Mouse (Mus musculus) testis, adult 2 months (tissue): ENCODE results near the gene Pth1r.

Experiments
- CTCF ChIP-seq: fragments of 200-500 bp; IDR thresholded peaks from 2 replicates; pipeline ENCODE4 v1.5.1; 2012; ENCODE audit warnings: low read depth, mild to moderate bottlenecking, inconsistent platforms, low read length, moderate library complexity; ENCODE audit not compliant: control insufficient read depth, insufficient read depth, insufficient replicate concordance
- POLR2A ChIP-seq: fragments of 200-500 bp; IDR thresholded peaks from 2 replicates; pipeline ENCODE4 v1.6.1; 2012; ENCODE audit warnings: low read depth, mild to moderate bottlenecking, inconsistent platforms, low read length, moderate library complexity; ENCODE audit not compliant: control insufficient read depth

DNA sequence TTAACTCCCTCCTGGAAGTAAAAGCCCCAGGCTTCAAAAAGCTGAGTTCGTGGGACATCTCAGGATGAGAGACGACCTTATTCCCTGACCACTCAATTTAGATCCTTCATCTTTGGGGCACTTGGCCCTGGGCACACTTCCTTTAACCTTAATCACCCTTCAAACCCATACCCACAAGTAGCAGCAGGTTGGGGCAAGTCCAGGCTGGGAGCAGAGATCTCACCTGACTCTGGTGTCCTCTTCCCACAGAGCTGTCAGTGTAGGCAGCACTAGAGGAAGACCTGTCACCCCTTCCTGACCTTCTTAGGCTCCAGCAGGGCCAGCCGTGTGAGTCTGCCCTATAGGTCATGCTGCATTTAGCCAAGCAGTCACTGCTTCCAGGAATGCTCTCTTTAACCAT, 60.5 kb downstream of the Pth1r start:
- TF ChIP-seq POLR2A (no peak), CTCF (no peak)
